In the genomic region with DNA sequence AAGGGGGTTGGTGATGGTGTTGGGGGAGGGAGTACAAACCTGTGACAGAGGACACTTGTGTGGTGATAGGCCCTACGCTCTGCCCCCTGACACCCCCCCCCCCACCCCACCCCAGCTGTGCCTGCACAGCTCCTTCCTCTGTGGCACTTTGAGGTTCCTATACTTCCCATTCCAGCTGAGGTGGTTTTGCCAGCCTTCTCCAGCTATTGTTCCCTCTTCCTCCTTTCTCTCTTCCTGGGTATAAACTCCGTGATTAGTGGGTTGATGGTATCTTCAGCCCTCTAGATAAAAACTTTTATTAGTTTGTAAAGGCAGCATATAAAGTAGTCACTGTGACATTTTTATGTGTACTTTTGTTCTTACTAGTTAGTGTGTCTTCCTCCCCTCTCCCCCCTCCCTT, we compare ENCODE assay signal across 17 mouse cellular contexts. TPM values are rescaled to one million over a fixed set of nuclear protein-coding genes. Genes with fewer than 3 reads are reported as not detected.
A peak's percentile ranks its signal among the peaks of the same experiment; 100 is the strongest.
DNase-seq lines count a peak whose midpoint lies in the region; ATAC-seq and TF ChIP-seq lines count a peak whose summit lies in the region.
"Had no signal": no experiment of that assay in that cellular context is flagged by ENCODE, and none has a peak within 500 bp of the region (broad histone marks: within the 10 kb centered on the region; RNA-seq: fewer than 3 reads in every experiment).

No protein-coding gene starts in this region.

- DNase-seq in heart, adult 8-10 months (ENCODE audit: low spot score) = no peak
- DNase-seq in kidney, adult 18-20 months = no peak
- no peak for DNase-seq in stomach, postnatal 0 days (ENCODE audit: low spot score)
- DNase-seq in cerebellum, adult 11-12 months = no peak
- DNase-seq in gastrocnemius, adult 8-10 months (ENCODE audit: low spot score in 2 of 2) = no peak
- DNase-seq: adrenal gland, postnatal 25 days; cerebellum, postnatal 14 days; gastrocnemius, postnatal 10 days; lung, adult 2 months had no signal

- peaks cover 58% of the 10 kb centered on the region for H3K4me1 ChIP-seq in heart, embryonic 13.5 days
- H3K4me1 ChIP-seq in kidney, embryonic 15.5 days = peaks cover 22% of the 10 kb centered on the region
- H3K4me1 ChIP-seq in stomach, embryonic 14.5 days (ENCODE audit: control insufficient read depth, insufficient read depth, low read length) = peaks cover 9% of the 10 kb centered on the region
- peaks cover 4% of the 10 kb centered on the region for H3K4me1 ChIP-seq in stomach, postnatal 0 days (replicated peaks; ENCODE audit: control insufficient read depth, insufficient read depth)

- peaks cover 66% of the 10 kb centered on the region for H3K36me3 ChIP-seq in heart, embryonic 13.5 days
- H3K36me3 ChIP-seq in kidney, embryonic 15.5 days = peaks cover under 1% of the 10 kb centered on the region; the same call in 1 of the 2 replicates
- peaks cover 13% of the 10 kb centered on the region; the same call in 1 of the 2 replicates for H3K36me3 ChIP-seq in stomach, embryonic 14.5 days (ENCODE audit: control insufficient read depth, insufficient read depth, low read length)
- H3K36me3 ChIP-seq in stomach, postnatal 0 days (ENCODE audit: control insufficient read depth, insufficient read depth, low read length) = no peaks in the 10 kb centered on the region
- H3K36me3 ChIP-seq: forebrain, embryonic 15.5 days; G1E had no signal

- 33% methylated on average over 2 of the region's 2 CpGs for WGBS in heart, embryonic 13.5 days
- 33% methylated on average over 2 of the region's 2 CpGs for WGBS in kidney, embryonic 15.5 days
- 71% methylated on average over 2 of the region's 2 CpGs for WGBS in stomach, embryonic 14.5 days
- WGBS in stomach, postnatal 0 days = 67% methylated on average over 2 of the region's 2 CpGs

- peak overlapping the region; percentile 90; the same call in 1 of the 2 replicates for H3K27ac ChIP-seq in heart, embryonic 13.5 days (replicated peaks)
- peak overlapping the region; percentile 37; the same call in 1 of the 2 replicates for H3K27ac ChIP-seq in kidney, embryonic 15.5 days
- peak overlapping the region; percentile 13; the same call in 1 of the 2 replicates for H3K27ac ChIP-seq in stomach, embryonic 14.5 days (ENCODE audit: low read length)
- no peak overlapping the region for H3K27ac ChIP-seq in stomach, postnatal 0 days (replicated peaks)
- H3K27ac ChIP-seq: forebrain, embryonic 15.5 days had no signal

- no peaks in the 10 kb centered on the region for H3K27me3 ChIP-seq in heart, embryonic 13.5 days (replicated peaks)
- no peaks in the 10 kb centered on the region for H3K27me3 ChIP-seq in kidney, embryonic 15.5 days
- no peaks in the 10 kb centered on the region for H3K27me3 ChIP-seq in stomach, embryonic 14.5 days (ENCODE audit: control insufficient read depth, insufficient read depth, low read length)
- no peaks in the 10 kb centered on the region for H3K27me3 ChIP-seq in stomach, postnatal 0 days (ENCODE audit: control insufficient read depth, insufficient read depth, low read length)
- H3K27me3 ChIP-seq: forebrain, embryonic 15.5 days had no signal

- TF ChIP-seq CTCF in stomach, postnatal 0 days (IDR thresholded peaks at IDR 0.05; ENCODE audit: low read depth) = no peak

- no peak overlapping the region for H3K4me3 ChIP-seq in heart, embryonic 13.5 days
- no peak overlapping the region for H3K4me3 ChIP-seq in kidney, embryonic 15.5 days (replicated peaks)
- no peak overlapping the region for H3K4me3 ChIP-seq in stomach, embryonic 14.5 days (ENCODE audit: low read depth, low read length)
- no peak overlapping the region for H3K4me3 ChIP-seq in stomach, postnatal 0 days (ENCODE audit: low read depth, low read length)
- H3K4me3 ChIP-seq: forebrain, embryonic 15.5 days; myocyte had no signal

- no peak overlapping the region for H3K4me2 ChIP-seq in heart, embryonic 13.5 days
- H3K4me2 ChIP-seq in kidney, embryonic 15.5 days = no peak overlapping the region
- H3K4me2 ChIP-seq in stomach, embryonic 14.5 days (replicated peaks; ENCODE audit: low read depth, low read length) = no peak overlapping the region
- no peak overlapping the region for H3K4me2 ChIP-seq in stomach, postnatal 0 days (replicated peaks; ENCODE audit: low read depth)
- H3K4me2 ChIP-seq: forebrain, embryonic 15.5 days had no signal

- no peaks in the 10 kb centered on the region for H3K9me3 ChIP-seq in heart, embryonic 13.5 days
- H3K9me3 ChIP-seq in kidney, embryonic 15.5 days (replicated peaks) = no peaks in the 10 kb centered on the region
- no peaks in the 10 kb centered on the region for H3K9me3 ChIP-seq in stomach, embryonic 14.5 days (ENCODE audit: control insufficient read depth, low read depth, low read length)
- no peaks in the 10 kb centered on the region for H3K9me3 ChIP-seq in stomach, postnatal 0 days (ENCODE audit: control insufficient read depth, low read length)
- H3K9me3 ChIP-seq: forebrain, embryonic 15.5 days; G1E had no signal

- H3K9ac ChIP-seq in heart, embryonic 13.5 days = no peak overlapping the region
- no peak overlapping the region for H3K9ac ChIP-seq in kidney, embryonic 15.5 days
- no peak overlapping the region for H3K9ac ChIP-seq in stomach, embryonic 14.5 days (replicated peaks; ENCODE audit: low read depth, low read length)
- H3K9ac ChIP-seq in stomach, postnatal 0 days (ENCODE audit: low read length) = no peak overlapping the region
- H3K9ac ChIP-seq: forebrain, embryonic 15.5 days had no signal

- no peak for TF ChIP-seq EP300 in stomach, postnatal 0 days (optimal IDR thresholded peaks at IDR 0.05)

- ATAC-seq in heart, embryonic 13.5 days (ENCODE audit: extremely low read depth, insufficient number of reproducible peaks, low FRiP score, low TSS enrichment) = no peak
- ATAC-seq in kidney, embryonic 15.5 days (replicated peaks; ENCODE audit: low FRiP score) = no peak
- ATAC-seq in stomach, embryonic 14.5 days (ENCODE audit: insufficient number of reproducible peaks, insufficient read depth, low FRiP score, low read depth) = no peak
- no peak for ATAC-seq in stomach, postnatal 0 days (ENCODE audit: low FRiP score, low TSS enrichment)
- ATAC-seq: forebrain, embryonic 15.5 days had no signal

RNA-seq across cellular contexts. Expression of gene Zc2hc1b, which starts 58.5 kb away (rescaled TPM):
- not detected in 2 replicates for polyA plus RNA-seq in heart, embryonic 13.5 days (2015; fragmentation: Nextera tagmentation; extraction: Ambion mirVana)
- total RNA-seq in heart, adult 8-10 months (2022) = not detected
- not detected in 2 replicates for polyA plus RNA-seq in kidney, embryonic 15.5 days (2015; fragmentation: Nextera tagmentation; extraction: Ambion mirVana)
- polyA plus RNA-seq in stomach, embryonic 14.5 days (2014; fragmentation: Nextera tagmentation; extraction: Ambion mirVana) = not detected in 2 replicates
- not detected in 2 replicates for polyA plus RNA-seq in stomach, postnatal 0 days (2015; fragmentation: Nextera tagmentation; extraction: Ambion mirVana)
- not detected for total RNA-seq in gastrocnemius, adult 8-10 months (2022)
- total RNA-seq: adrenal gland, postnatal 25 days; G1E; gastrocnemius, postnatal 10 days; megakaryocyte-erythroid progenitor cell, adult 5-6 weeks had no signal
- polyA plus RNA-seq: forebrain, embryonic 15.5 days; G1E; limb, embryonic 11.5 days; lung, adult 2 months; myocyte had no signal

RNA-seq across cellular contexts. Expression of gene Plagl1, which starts 59.0 kb away (rescaled TPM):
- 202 and 217 TPM in 2 replicates for polyA plus RNA-seq in heart, embryonic 13.5 days (2015; fragmentation: Nextera tagmentation; extraction: Ambion mirVana)
- 1 to 10 TPM; 4.1 to 9.4 (median 6.5) TPM for total RNA-seq in heart, adult 8-10 months (2022)
- 99.2 and 114 TPM in 2 replicates for polyA plus RNA-seq in kidney, embryonic 15.5 days (2015; fragmentation: Nextera tagmentation; extraction: Ambion mirVana)
- 466 and 470 TPM in 2 replicates for polyA plus RNA-seq in stomach, embryonic 14.5 days (2014; fragmentation: Nextera tagmentation; extraction: Ambion mirVana)
- 81.0 and 99.4 TPM in 2 replicates for polyA plus RNA-seq in stomach, postnatal 0 days (2015; fragmentation: Nextera tagmentation; extraction: Ambion mirVana)
- 1 to 10 TPM in 2 of 4 experiments, under 1 TPM in 2; 0.83 to 2.4 (median 1.0) TPM for total RNA-seq in gastrocnemius, adult 8-10 months (2022)
- total RNA-seq: megakaryocyte-erythroid progenitor cell, adult 5-6 weeks had no signal
